In the genomic region with DNA sequence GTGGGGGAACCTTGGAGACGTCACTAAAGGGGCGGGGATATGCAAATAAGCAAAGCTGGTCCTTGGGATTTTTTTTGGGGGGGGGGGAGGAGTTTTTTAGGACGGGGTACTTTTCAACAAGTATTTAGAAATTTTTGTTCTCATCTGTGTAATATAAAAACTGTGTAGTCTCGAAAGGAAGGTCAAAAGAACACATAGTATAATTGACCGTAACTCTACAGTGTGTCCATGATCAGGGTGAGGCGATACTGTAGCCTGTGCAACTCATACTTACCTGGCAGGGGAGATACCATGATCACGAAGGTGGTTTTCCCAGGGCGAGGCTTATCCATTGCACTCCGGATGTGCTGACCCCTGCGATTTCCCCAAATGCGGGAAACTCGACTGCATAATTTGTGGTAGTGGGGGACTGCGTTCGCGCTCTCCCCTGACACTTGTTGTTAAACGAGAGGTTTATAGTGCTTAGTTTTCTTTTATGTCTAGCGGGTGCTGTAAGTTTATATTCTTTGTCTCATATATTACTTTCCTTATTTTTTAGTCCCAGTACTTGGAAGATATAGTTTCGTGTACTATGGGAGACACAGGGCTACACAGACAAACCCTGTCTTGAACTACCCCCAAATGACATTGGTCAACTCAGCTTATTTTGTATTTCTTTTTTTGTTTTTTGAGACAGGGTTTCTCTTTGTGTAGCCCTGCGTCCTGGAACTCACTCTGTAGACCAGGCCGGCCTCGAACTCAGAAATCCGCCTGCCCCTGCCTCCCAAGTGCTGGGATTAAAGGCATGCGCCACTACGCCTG, we compare ENCODE assay signal across 8 mouse cellular contexts. TPM values are rescaled to one million over a fixed set of nuclear protein-coding genes. Genes with fewer than 3 reads are reported as not detected.
DNase-seq lines count a peak whose midpoint lies in the region; ATAC-seq and TF ChIP-seq lines count a peak whose summit lies in the region.
"Not testable (repeated sequence)": the region's sequence is repeated elsewhere in the genome, so short reads cannot be mapped to it uniquely, and the experiment has no call there.

No protein-coding gene starts in this region.

- not testable (repeated sequence) for H3K4me1 ChIP-seq in hindbrain, embryonic 11.5 days (replicated peaks; ENCODE audit: control insufficient read depth, insufficient read depth, low read length); lung, embryonic 16.5 days (replicated peaks; ENCODE audit: control insufficient read depth, insufficient read depth, low read length); thymus, adult 2 months (replicated peaks; ENCODE audit: control insufficient read depth, insufficient read depth, low read length)

- H3K27me3 ChIP-seq in hindbrain, embryonic 11.5 days (ENCODE audit: control insufficient read depth, insufficient read depth, low read length); lung, embryonic 16.5 days (ENCODE audit: control insufficient read depth, insufficient read depth, low read depth, low read length); thymus, adult 2 months (ENCODE audit: control insufficient read depth, insufficient read depth, low read length): not testable (repeated sequence)

- peak overlapping the region; percentile 25 for H3K4me3 ChIP-seq in hindbrain, embryonic 11.5 days (ENCODE audit: low read depth, low read length)
- peak overlapping the region; percentile 44 for H3K4me3 ChIP-seq in lung, embryonic 16.5 days (ENCODE audit: low read length)
- H3K4me3 ChIP-seq in thymus, adult 2 months (ENCODE audit: control insufficient read depth, insufficient read depth, low read length): not testable (repeated sequence)

- WGBS in hindbrain, embryonic 11.5 days: 2% methylated on average over 23 of the region's 24 CpGs
- WGBS in lung, embryonic 16.5 days: 2% methylated on average over 24 of the region's 24 CpGs
- under 1% methylated on average over 24 of the region's 24 CpGs for WGBS in thymus, adult 2 months

- TF ChIP-seq CTCF in thymus, adult 2 months (IDR thresholded peaks at IDR 0.05; ENCODE audit: borderline replicate concordance, control insufficient read depth, extremely low read depth, insufficient read depth, low read length, poor library complexity): not testable (repeated sequence)

- peak; percentile 81 for TF ChIP-seq POLR2A in thymus, adult 2 months (IDR thresholded peaks at IDR 0.05; ENCODE audit: control insufficient read depth, extremely low read depth, insufficient read depth, low read length, poor library complexity)

- H3K9me3 ChIP-seq in hindbrain, embryonic 11.5 days (ENCODE audit: control insufficient read depth, low read length); lung, embryonic 16.5 days (ENCODE audit: control insufficient read depth, low read length): not testable (repeated sequence)

- H3K36me3 ChIP-seq in hindbrain, embryonic 11.5 days (ENCODE audit: control insufficient read depth, insufficient read depth, low read length); lung, embryonic 16.5 days (ENCODE audit: control insufficient read depth, insufficient read depth, low read length); thymus, adult 2 months (ENCODE audit: control insufficient read depth, insufficient read depth, low read length): not testable (repeated sequence)

- not testable (repeated sequence) for H3K4me2 ChIP-seq in hindbrain, embryonic 11.5 days (replicated peaks; ENCODE audit: low read depth, low read length)
- peak overlapping the region; percentile 51 for H3K4me2 ChIP-seq in lung, embryonic 16.5 days (ENCODE audit: low read depth, low read length)

- H3K9ac ChIP-seq in hindbrain, embryonic 11.5 days (ENCODE audit: low read depth, low read length): not testable (repeated sequence)
- H3K9ac ChIP-seq in lung, embryonic 16.5 days (ENCODE audit: low read length): peak overlapping the region; percentile 56

- peak; percentile 93 for ATAC-seq in hindbrain, embryonic 11.5 days (ENCODE audit: low FRiP score)
- peak; percentile 87 for ATAC-seq in lung, embryonic 16.5 days (ENCODE audit: low read depth)

- peak; percentile 90 for DNase-seq in MN1 (ENCODE audit: low spot score)
- peak; percentile 92 for DNase-seq in cerebellum, adult 9-11 months
- DNase-seq in frontal cortex, adult 2 months (ENCODE audit: extremely low spot score in 1 of 2, low spot score in 1 of 2): peak; percentile 73 to 86
- peak; percentile 86 for DNase-seq in hindbrain, embryonic 11.5 days (ENCODE audit: low spot score)
- DNase-seq in layer of hippocampus, adult 9-11 months: peak; percentile 91
- DNase-seq in ovary, adult 18-20 months (ENCODE audit: low spot score): peak; percentile 72
- DNase-seq in thymus, adult 2 months: peak; percentile 85

- 0 out of 2 replicates have a peak overlapping the region, but pooled peaks have one; percentile 19 for H3K27ac ChIP-seq in hindbrain, embryonic 11.5 days (ENCODE audit: low read depth, low read length)
- H3K27ac ChIP-seq in lung, embryonic 16.5 days (ENCODE audit: low read length): peak overlapping the region; percentile 63
- H3K27ac ChIP-seq in thymus, adult 2 months (ENCODE audit: control insufficient read depth, insufficient read depth, low read length): not testable (repeated sequence)

RNA-seq across cellular contexts. Expression of gene Tex14, which starts 21.8 kb away (rescaled TPM):
- 0.15 and 0.34 TPM in 2 replicates for polyA plus RNA-seq in frontal cortex, adult 2 months (2012; rRNA removed)
- polyA plus RNA-seq in hindbrain, embryonic 11.5 days (2014; fragmentation: Nextera tagmentation; extraction: Ambion mirVana): 0.35 TPM in 1 of 2 replicates, not detected in the other
- polyA plus RNA-seq in lung, embryonic 16.5 days (2015; fragmentation: Nextera tagmentation; extraction: Ambion mirVana): 0.52 and 0.62 TPM in 2 replicates
- 0.55 and 0.99 TPM in 2 replicates for polyA plus RNA-seq in thymus, adult 2 months (2012; rRNA removed)

RNA-seq across cellular contexts. Expression of gene Rad51c, which starts 21.9 kb away (rescaled TPM):
- polyA plus RNA-seq in frontal cortex, adult 2 months (2012; rRNA removed): 3.5 and 3.7 TPM in 2 replicates
- 12.2 and 13.1 TPM in 2 replicates for polyA plus RNA-seq in hindbrain, embryonic 11.5 days (2014; fragmentation: Nextera tagmentation; extraction: Ambion mirVana)
- 8.4 and 9.4 TPM in 2 replicates for polyA plus RNA-seq in lung, embryonic 16.5 days (2015; fragmentation: Nextera tagmentation; extraction: Ambion mirVana)
- 2.5 and 3.1 TPM in 2 replicates for polyA plus RNA-seq in thymus, adult 2 months (2012; rRNA removed)
